Mouse (Mus musculus): ENCODE results near the gene P2ry13. TPM values are rescaled to one million over a fixed set of nuclear protein-coding genes. Genes with fewer than 3 reads are reported as not detected.

The P2ry13 gene
- polyA plus RNA-seq (2015; fragmentation: Nextera tagmentation; extraction: Ambion mirVana) = 1.9 and 2.0 TPM in 2 replicates

DNA sequence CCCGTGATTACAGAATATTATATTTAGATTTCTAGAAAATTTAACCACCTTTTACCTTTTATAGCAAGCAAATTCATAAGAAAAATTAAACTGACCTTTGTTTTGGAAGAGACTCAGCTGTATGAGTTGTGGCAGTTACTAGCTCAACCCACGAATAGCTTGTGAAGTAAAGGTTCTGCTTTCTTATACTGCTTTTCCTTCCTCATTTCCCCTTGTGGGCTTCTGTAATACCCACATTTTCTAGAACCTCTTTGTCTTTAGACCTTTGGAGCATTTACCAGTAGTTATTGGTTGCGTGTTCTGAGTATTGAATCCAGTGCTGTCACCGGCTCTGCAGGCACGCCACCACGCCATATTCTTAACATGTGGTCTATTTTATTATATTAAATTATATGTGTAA, at the start of gene P2ry13:
Gene P2ry13, minus strand, starts transcription at position 156 of the 400 bp plus-strand sequence.
- Histone ChIP-seq H3K4me1 (replicated peaks) (no peaks in the 10 kb centered on the region; the same call in 1 of the 2 replicates), H3K9ac (no peak within 1 kb of the TSS), H3K4me2 (no peak within 1 kb of the TSS), H3K27ac (replicated peaks) (no peak within 1 kb of the TSS), H3K4me3 (no peak within 1 kb of the TSS), H3K9me3 (no peaks in the 10 kb centered on the region), H3K27me3 (no peaks in the 10 kb centered on the region), H3K36me3 (no peaks in the 10 kb centered on the region)
- WGBS = 90% methylated on average over 6 of the region's 6 CpGs
- ATAC-seq (ENCODE audit: low read depth) = no peak

DNA sequence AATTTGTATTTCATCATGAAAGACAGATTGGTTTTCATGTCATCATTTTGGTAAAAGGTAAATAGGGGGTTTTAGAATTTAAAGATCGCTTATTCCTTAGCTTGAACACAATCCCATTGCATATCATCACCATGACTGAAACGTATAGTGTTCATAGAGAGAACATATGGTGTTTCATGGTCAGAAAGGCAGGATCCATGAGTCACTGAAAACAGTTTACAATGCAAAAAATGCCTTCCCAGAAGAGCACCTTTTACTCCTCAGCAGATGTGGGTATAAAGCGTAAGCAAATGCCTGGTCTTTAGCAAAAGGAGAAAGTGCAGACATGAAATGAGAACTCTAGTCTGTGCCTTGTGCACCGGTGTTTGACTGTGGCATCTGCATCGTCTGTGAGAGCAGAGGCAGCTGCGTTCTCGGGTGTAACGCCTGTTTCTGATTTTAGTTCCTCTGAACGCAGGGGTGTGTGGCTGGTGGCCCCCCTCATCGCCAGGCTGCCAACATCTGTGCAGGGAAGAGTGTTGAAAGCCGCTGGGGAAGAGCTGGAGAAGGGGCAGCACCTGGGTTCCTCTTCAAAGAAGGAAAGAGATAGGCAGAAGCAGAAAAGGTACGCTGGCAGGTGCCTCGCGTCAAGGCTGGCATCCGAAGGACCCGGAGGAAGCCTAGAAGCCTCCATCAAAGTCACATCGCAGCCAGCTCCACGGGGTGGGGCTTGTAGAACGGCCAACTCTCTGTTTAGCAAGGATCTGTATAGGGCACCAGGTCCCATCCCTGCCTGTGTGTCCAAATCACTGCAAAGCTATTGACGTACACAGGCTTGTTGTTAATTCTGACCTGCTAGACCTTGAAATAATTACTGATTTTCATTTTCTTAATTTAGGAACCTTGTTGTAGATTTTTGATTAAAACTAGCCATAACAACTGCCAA, 47.3 kb upstream of the P2ry13 start:
- Histone ChIP-seq H3K36me3 (no peaks in the 10 kb centered on the region), H3K4me2 (no peak overlapping the region), H3K27me3 (no peaks in the 10 kb centered on the region), H3K4me3 (no peak overlapping the region), H3K9me3 (no peaks in the 10 kb centered on the region), H3K9ac (no peak overlapping the region), H3K27ac (replicated peaks) (no peak overlapping the region), H3K4me1 (replicated peaks) (peaks cover 18% of the 10 kb centered on the region)
- ATAC-seq (ENCODE audit: low read depth) = no peak
- WGBS = 89% methylated on average over 20 of the region's 20 CpGs

DNA sequence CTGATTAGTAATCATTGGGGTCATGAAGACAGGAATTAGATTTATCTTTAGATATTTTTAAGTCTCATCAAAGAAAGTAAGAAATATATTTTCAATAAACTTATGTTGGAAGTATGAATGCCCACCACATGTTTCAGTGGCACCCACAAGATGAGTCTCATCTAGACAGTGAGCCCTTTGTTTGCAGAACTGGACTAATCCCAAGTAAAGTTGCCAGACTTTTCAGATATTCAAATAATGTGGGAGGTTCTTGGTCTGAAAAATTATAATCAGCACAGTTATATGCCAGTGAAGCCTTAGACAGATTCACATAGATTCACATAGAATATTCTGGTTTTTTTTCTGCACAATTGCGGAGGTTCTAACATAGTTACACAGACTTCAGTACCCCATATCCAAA, 39.8 kb upstream of the P2ry13 start:
- Histone ChIP-seq H3K4me2 (no peak overlapping the region), H3K9me3 (no peaks in the 10 kb centered on the region), H3K4me3 (no peak overlapping the region), H3K36me3 (no peaks in the 10 kb centered on the region), H3K27me3 (no peaks in the 10 kb centered on the region), H3K27ac (replicated peaks) (no peak overlapping the region), H3K4me1 (replicated peaks) (no peaks in the 10 kb centered on the region; the same call in 1 of the 2 replicates), H3K9ac (no peak overlapping the region)
- ATAC-seq (ENCODE audit: low read depth) = no peak
- WGBS = 91% methylated on average over 1 of the region's 1 CpGs

DNA sequence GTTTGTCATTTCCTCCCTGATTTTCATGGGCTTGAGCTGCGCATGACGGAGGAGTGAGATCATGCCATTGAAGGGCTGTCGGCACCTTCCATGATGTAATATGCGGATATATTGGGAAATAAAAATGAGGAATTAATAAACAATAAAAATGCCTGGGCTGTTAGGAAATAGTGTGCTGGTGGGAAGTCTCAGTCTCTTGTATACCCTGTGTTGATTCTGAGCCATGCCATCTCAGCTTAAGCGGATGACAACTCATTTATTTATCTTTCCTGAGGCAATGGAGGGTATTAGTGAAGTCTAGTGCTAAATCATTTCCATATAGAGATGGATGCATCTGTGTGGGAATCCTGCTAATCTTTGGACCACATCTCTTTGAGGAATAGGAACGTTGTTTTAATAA, 37.3 kb upstream of the P2ry13 start:
- Histone ChIP-seq H3K27ac (replicated peaks) (no peak overlapping the region), H3K4me2 (no peak overlapping the region), H3K36me3 (no peaks in the 10 kb centered on the region), H3K27me3 (no peaks in the 10 kb centered on the region), H3K4me3 (no peak overlapping the region), H3K4me1 (replicated peaks) (no peaks in the 10 kb centered on the region; the same call in 1 of the 2 replicates), H3K9ac (no peak overlapping the region), H3K9me3 (no peaks in the 10 kb centered on the region)
- WGBS = 91% methylated on average over 6 of the region's 6 CpGs
- no peak for ATAC-seq (ENCODE audit: low read depth)

DNA sequence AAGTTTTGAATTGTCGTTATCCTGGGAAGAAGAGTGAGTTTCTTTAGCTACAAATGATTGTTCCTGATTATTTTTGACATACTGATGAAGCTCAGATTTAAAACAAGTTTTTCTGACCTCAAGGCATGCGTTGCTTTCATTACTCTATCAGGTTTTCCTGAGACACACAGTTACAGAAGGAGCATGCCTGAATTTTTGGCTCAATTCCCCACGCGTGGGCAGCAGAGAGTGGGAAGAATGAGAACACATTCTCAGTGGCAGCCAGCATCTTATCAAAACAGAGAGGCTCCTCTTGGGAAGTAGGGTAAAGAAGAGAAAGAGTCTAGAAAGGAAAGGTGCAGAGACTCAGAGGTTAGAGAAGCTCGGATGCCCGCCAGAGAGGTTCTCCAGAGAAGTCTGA, 32.7 kb upstream of the P2ry13 start:
- Histone ChIP-seq H3K4me3 (no peak overlapping the region), H3K27me3 (no peaks in the 10 kb centered on the region), H3K27ac (replicated peaks) (no peak overlapping the region), H3K9me3 (no peaks in the 10 kb centered on the region), H3K36me3 (no peaks in the 10 kb centered on the region), H3K4me2 (no peak overlapping the region), H3K4me1 (replicated peaks) (no peaks in the 10 kb centered on the region), H3K9ac (no peak overlapping the region)
- WGBS = 81% methylated on average over 6 of the region's 6 CpGs
- no peak for ATAC-seq (ENCODE audit: low read depth)

DNA sequence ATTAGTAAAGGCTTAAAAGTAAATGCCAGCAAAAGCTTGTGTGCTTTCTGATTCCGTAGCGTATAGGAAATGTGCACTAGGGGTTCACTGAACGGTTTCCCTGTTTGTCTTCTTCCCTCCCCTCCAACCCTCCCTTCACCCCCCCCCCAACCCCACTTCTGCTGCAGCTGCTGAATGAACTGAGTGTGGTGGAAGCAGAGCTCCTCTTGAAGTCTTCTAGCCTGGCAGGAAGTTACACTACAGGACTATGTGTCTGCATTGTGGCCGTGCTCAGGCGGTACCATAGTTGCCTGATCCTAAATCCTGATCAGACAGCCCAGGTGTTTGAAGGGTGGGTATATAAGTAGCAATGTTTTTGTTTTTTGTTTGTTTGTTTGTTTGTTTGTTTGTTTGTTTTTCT, 24.2 kb upstream of the P2ry13 start:
- Histone ChIP-seq H3K9ac (no peak overlapping the region), H3K36me3 (no peaks in the 10 kb centered on the region), H3K4me1 (replicated peaks) (no peaks in the 10 kb centered on the region), H3K9me3 (no peaks in the 10 kb centered on the region), H3K4me2 (no peak overlapping the region), H3K27ac (replicated peaks) (no peak overlapping the region), H3K4me3 (no peak overlapping the region), H3K27me3 (no peaks in the 10 kb centered on the region)
- WGBS = 80% methylated on average over 5 of the region's 5 CpGs
- no peak for ATAC-seq (ENCODE audit: low read depth)

DNA sequence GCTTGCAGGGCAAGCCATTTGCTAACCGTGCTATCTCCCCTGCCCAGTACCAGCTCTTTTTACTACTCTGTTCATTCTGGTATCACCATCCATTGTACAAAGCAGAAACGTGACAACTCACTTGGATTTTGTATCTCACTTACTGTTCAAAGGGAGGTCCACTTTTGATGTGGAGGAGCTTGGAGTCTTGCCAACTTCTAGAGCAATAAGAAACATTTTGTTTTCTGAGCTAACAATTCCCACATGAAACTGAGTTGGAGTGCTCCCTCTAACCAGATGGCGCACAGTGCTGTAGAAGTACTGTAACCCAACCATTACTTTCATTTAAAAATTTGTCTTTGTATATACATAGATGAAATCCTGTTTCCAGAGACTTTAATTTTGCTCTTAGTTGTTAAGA, 20.2 kb upstream of the P2ry13 start:
- Histone ChIP-seq H3K36me3 (no peaks in the 10 kb centered on the region), H3K4me3 (no peak overlapping the region), H3K4me2 (no peak overlapping the region), H3K27ac (replicated peaks) (no peak overlapping the region), H3K4me1 (replicated peaks) (peaks cover 12% of the 10 kb centered on the region), H3K9ac (no peak overlapping the region), H3K27me3 (no peaks in the 10 kb centered on the region), H3K9me3 (no peaks in the 10 kb centered on the region)
- 81% methylated on average over 3 of the region's 3 CpGs for WGBS
- ATAC-seq (ENCODE audit: low read depth) = no peak

DNA sequence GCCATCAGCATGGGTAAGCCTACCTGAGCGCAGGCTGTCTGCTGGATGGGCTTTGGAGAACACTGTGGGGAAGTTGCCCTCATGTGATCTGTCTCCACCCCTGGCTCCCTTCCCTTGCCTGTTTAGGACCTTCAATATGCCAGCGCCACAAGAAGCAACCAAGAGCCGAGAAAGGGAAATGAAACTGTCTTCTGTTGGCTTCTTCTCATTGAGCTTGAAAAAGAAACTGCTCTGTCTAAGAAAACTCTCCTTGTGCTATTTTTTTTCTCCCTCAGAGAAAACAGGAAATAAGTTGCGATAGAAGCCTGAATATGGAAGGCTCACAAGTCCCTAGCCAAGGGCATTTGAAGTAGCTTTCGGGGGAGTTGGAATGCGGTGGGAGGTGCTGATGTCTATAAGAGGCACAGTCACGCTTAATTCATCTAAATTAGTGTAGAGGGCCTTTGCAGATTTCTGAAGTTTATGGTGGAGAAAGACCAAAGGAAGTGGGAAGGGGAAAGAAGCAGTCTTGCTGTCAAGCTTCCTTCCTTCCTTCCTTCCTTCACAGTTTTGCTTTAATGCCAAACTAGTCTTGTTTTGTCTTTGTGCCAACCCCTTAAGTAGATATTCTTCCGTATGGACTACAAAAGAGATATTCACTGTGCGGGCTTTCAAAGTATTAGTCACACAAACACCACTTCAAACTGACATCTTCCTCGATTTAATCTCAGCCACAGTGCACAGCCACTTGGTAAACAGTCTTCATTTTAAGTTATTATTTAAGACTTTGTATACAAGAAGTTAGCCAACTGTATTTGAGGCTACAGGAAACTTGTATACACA, 18.3 kb upstream of the P2ry13 start:
- no peaks in the 10 kb centered on the region for H3K9me3 ChIP-seq
- ATAC-seq (ENCODE audit: low read depth) = no peak
- H3K27me3 ChIP-seq = no peaks in the 10 kb centered on the region
- H3K4me3 ChIP-seq = no peak overlapping the region
- H3K9ac ChIP-seq = no peak overlapping the region
- peaks cover 12% of the 10 kb centered on the region for H3K4me1 ChIP-seq (replicated peaks)
- no peaks in the 10 kb centered on the region for H3K36me3 ChIP-seq
- 0 out of 2 replicates have a peak overlapping the region, but pooled peaks have one; percentile 38 for H3K27ac ChIP-seq (replicated peaks)
- no peak overlapping the region for H3K4me2 ChIP-seq
- WGBS = 47% methylated on average over 10 of the region's 10 CpGs

DNA sequence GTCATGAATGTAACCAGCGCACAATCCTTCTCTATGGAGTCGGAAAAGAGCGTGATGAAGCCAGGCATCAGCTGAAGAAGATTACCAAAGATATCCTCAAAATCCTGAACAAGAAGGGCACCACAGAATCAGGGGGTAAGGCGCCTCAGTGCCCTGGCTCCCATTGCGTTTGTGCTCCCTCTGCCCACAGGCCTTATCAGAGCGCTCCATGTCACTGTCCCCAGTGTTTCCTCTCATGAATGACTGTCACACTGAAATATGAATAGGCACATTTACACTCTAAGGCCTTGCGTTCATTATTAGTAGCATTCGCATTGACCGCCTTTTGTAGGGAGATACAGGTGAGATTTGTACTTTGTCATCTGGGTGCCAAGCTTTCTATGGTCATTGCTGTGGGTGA, 17.0 kb upstream of the P2ry13 start:
- WGBS = 95% methylated on average over 9 of the region's 9 CpGs
- peaks cover 12% of the 10 kb centered on the region for H3K4me1 ChIP-seq (replicated peaks)
- H3K27ac ChIP-seq (replicated peaks) = no peak overlapping the region
- no peaks in the 10 kb centered on the region for H3K9me3 ChIP-seq
- H3K4me3 ChIP-seq = no peak overlapping the region
- H3K9ac ChIP-seq = no peak overlapping the region
- H3K4me2 ChIP-seq = no peak overlapping the region
- H3K27me3 ChIP-seq = no peaks in the 10 kb centered on the region
- no peak for ATAC-seq (ENCODE audit: low read depth)
- H3K36me3 ChIP-seq = no peaks in the 10 kb centered on the region

DNA sequence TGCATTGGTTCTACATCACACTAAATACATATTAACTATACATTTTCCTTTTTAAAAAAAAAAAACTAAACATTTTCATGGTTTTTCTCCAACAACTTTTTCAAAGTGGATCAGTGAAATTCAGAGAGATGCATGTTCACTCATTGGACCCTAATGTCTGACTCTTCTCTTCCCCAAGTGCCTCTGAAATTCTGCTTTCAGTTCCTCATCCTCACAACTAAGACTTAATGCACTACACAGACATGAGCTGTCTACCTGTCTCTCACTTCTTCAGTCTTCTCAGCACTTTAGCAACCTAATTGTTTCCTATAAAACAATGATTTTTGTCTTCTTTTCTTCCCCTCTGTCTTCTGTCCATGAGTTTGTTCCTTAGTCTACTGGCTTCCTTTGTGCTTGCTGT, 14.7 kb upstream of the P2ry13 start:
- no peak overlapping the region for H3K4me3 ChIP-seq
- H3K36me3 ChIP-seq = no peaks in the 10 kb centered on the region
- H3K4me1 ChIP-seq (replicated peaks) = peaks cover 12% of the 10 kb centered on the region
- no peak overlapping the region for H3K9ac ChIP-seq
- H3K9me3 ChIP-seq = no peaks in the 10 kb centered on the region
- no peak overlapping the region for H3K4me2 ChIP-seq
- ATAC-seq (ENCODE audit: low read depth) = no peak
- H3K27me3 ChIP-seq = no peaks in the 10 kb centered on the region
- no peak overlapping the region for H3K27ac ChIP-seq (replicated peaks)

DNA sequence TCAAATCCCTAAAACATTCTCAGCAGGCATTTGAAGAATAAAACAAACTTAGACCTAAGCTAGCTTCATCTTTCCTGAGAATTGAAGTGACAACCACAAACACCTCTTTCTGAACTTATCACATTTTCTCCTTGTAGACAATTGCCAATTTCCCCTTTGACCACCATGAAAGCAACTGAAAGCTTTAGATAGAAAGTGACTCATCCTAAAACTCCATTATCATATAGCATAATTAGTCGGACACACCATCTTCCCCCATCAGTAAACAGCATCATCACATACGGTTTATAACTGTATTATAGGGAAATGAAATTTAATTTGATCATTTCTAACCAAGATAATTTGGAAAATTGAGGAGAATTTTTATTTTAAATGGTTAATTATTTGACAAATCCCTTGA, 11.6 kb upstream of the P2ry13 start:
- H3K4me1 ChIP-seq (replicated peaks) = no peaks in the 10 kb centered on the region
- H3K9ac ChIP-seq = no peak overlapping the region
- H3K9me3 ChIP-seq = no peaks in the 10 kb centered on the region
- no peaks in the 10 kb centered on the region for H3K27me3 ChIP-seq
- H3K27ac ChIP-seq (replicated peaks) = no peak overlapping the region
- 95% methylated on average over 2 of the region's 2 CpGs for WGBS
- no peak for ATAC-seq (ENCODE audit: low read depth)
- no peak overlapping the region for H3K4me3 ChIP-seq
- no peaks in the 10 kb centered on the region for H3K36me3 ChIP-seq
- no peak overlapping the region for H3K4me2 ChIP-seq

DNA sequence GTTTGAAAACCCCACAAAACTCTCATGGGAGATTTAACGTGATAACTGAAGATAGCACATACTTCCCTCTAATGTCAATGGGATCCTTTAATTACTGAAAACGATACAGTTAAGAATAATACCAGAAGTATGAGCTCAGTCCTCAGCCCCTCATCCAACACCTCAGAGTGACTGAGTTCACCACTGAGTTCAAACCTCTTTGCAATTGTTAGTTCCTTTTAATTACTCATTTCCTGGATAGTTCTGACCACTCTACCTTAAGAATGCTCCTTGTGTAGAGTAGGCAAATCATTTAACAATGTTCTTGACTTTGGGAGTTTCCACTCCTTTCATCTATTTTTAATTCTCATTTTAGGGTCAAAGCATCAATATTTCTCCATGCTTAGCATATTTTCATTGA, 8.6 kb upstream of the P2ry13 start:
- Histone ChIP-seq H3K4me3 (no peak overlapping the region), H3K9ac (no peak overlapping the region), H3K9me3 (no peaks in the 10 kb centered on the region), H3K27ac (replicated peaks) (no peak overlapping the region), H3K36me3 (no peaks in the 10 kb centered on the region), H3K4me1 (replicated peaks) (no peaks in the 10 kb centered on the region), H3K27me3 (no peaks in the 10 kb centered on the region), H3K4me2 (no peak overlapping the region)
- no peak for ATAC-seq (ENCODE audit: low read depth)
- 91% methylated on average over 2 of the region's 2 CpGs for WGBS

All from neural tube, embryonic 13.5 days (tissue).